Mouse (Mus musculus): ENCODE data around the gene Nhlh2. TPM values are rescaled to one million over a fixed set of nuclear protein-coding genes. Genes with fewer than 3 reads are reported as not detected.
A peak's percentile ranks its signal among the peaks of the same experiment; 100 is the strongest.

The Nhlh2 gene
- polyA plus RNA-seq, 1 experiment from 2014 or later = 19.0 TPM

- 79% methylated on average over 3 of the region's 3 CpGs for WGBS
- H3K36me3 ChIP-seq (ENCODE audit: control insufficient read depth, insufficient read depth) = no peaks in the 10 kb centered on the region
- ATAC-seq = no peak
- no peaks in the 10 kb centered on the region for H3K4me1 ChIP-seq (replicated peaks; ENCODE audit: control insufficient read depth, insufficient read depth, low read length)
- no peak overlapping the region for H3K9ac ChIP-seq (replicated peaks; ENCODE audit: low read depth, low read length)
- no peaks in the 10 kb centered on the region for H3K27me3 ChIP-seq (replicated peaks; ENCODE audit: control insufficient read depth, insufficient read depth, low read length)
- H3K4me3 ChIP-seq (replicated peaks; ENCODE audit: low read length) = no peak overlapping the region
- no peak overlapping the region for H3K4me2 ChIP-seq (ENCODE audit: low read length)
- no peaks in the 10 kb centered on the region for H3K9me3 ChIP-seq (ENCODE audit: control insufficient read depth, low read length)
- H3K27ac ChIP-seq (ENCODE audit: low read length) = no peak overlapping the region
These were observed 19.7 kb upstream of the Nhlh2 start for GRCm38 (mm10) chr3:101990136-101990535.

DNA sequence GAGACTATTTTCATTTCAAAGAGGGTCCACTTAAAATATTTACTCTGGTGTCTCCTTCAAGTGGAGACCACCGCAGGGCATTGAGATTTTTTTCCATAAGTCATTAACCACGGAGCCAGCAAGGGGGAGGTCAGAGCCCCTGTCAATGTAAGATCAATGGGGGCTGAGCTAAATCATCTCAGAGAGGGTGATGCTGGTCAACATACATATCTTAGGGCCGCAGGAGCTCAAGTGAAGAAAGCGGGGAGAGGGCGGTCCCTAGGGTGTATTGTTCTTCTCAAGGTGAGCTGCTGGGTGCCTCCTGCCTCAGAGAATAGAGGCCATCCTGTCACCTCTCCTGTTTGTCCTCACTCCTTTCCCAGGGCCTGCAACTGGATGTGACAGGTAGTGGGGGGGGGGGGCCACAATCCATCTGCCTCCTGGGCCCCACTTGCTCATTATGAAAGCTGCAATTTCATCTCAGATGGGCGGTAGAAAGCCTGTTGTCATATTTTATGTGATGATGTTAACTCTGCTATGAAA, 18.8 kb upstream of the Nhlh2 start:
- 64% methylated on average over 6 of the region's 6 CpGs for WGBS
- no peak for ATAC-seq
- Histone ChIP-seq H3K36me3 (ENCODE audit: control insufficient read depth, insufficient read depth) (no peaks in the 10 kb centered on the region), H3K27ac (ENCODE audit: low read length) (no peak overlapping the region), H3K4me3 (replicated peaks; ENCODE audit: low read length) (no peak overlapping the region), H3K4me1 (replicated peaks; ENCODE audit: control insufficient read depth, insufficient read depth, low read length) (no peaks in the 10 kb centered on the region), H3K9ac (replicated peaks; ENCODE audit: low read depth, low read length) (no peak overlapping the region), H3K27me3 (replicated peaks; ENCODE audit: control insufficient read depth, insufficient read depth, low read length) (no peaks in the 10 kb centered on the region), H3K4me2 (ENCODE audit: low read length) (no peak overlapping the region), H3K9me3 (ENCODE audit: control insufficient read depth, low read length) (no peaks in the 10 kb centered on the region)

DNA sequence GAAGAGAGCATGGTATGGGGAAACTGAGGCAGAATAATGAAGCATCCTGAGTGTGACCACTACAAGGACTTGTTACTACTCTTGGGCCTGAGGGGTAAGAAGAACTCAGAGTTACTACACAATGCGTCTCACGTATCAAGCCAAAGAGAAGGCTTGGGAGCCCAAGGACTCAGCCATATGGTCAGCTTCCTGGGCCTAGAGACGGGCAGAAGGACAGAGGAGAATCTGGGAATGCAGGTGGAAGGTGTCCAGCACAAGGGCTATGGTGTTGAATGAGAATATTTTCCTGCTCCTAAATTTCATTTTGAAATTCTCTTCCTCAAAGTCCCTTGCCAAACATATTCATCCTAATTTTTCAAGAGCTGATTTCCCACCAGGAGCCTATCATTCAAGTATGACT, 12.0 kb upstream of the Nhlh2 start:
- no peak for ATAC-seq
- WGBS = 93% methylated on average over 3 of the region's 3 CpGs
- no peak overlapping the region for H3K9ac ChIP-seq (replicated peaks; ENCODE audit: low read depth, low read length)

DNA sequence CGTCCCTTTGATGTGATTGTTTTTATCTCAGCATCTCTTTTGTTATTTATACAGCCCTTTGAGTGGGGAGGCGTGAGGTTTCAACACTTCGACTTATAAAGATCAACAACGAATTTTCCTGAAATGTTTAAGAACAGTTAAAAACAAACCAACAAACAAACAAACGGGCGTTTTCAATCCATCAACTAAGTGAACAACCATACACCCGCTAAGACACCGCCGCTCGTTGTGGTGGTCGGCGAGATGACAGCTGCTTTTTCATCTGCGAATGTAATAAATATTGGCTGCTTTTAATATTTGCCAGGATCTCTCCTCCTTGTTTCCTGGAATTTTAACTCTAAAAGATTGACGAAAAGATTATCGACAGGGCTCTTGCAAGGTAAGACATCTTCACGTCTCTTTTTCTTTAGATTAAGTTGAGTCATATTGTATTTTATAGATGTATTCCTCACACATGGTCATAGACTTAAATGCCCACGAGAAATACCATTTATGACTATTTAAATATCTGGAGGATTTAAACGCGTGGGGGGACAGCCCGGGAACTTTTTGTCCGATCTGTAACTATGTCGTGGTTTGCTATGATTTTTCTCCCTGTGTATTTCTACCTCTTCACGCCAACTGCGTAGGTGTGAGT, 923 bp downstream of the Nhlh2 start:
- peak overlapping the region; percentile 68 for H3K4me2 ChIP-seq (ENCODE audit: low read length)
- H3K9ac ChIP-seq (replicated peaks; ENCODE audit: low read depth, low read length) = peak overlapping the region; percentile 70
- no peaks in the 10 kb centered on the region for H3K9me3 ChIP-seq (ENCODE audit: control insufficient read depth, low read length)
- ATAC-seq = no peak
- peaks cover 12% of the 10 kb centered on the region for H3K27me3 ChIP-seq (replicated peaks; ENCODE audit: control insufficient read depth, insufficient read depth, low read length)
- H3K27ac ChIP-seq (ENCODE audit: low read length) = peak overlapping the region; percentile 80
- peak overlapping the region; percentile 50 for H3K4me3 ChIP-seq (replicated peaks; ENCODE audit: low read length)
- peaks cover 19% of the 10 kb centered on the region for H3K4me1 ChIP-seq (replicated peaks; ENCODE audit: control insufficient read depth, insufficient read depth, low read length)
- WGBS = 3% methylated on average over 24 of the region's 24 CpGs
- no peaks in the 10 kb centered on the region for H3K36me3 ChIP-seq (ENCODE audit: control insufficient read depth, insufficient read depth)

More for the DNA sequence above, 12.0 kb upstream of the Nhlh2 start:
- H3K9me3 ChIP-seq (ENCODE audit: control insufficient read depth, low read length) = no peaks in the 10 kb centered on the region
- no peak overlapping the region for H3K4me2 ChIP-seq (ENCODE audit: low read length)
- no peaks in the 10 kb centered on the region for H3K4me1 ChIP-seq (replicated peaks; ENCODE audit: control insufficient read depth, insufficient read depth, low read length)
- no peaks in the 10 kb centered on the region for H3K27me3 ChIP-seq (replicated peaks; ENCODE audit: control insufficient read depth, insufficient read depth, low read length)
- no peak overlapping the region for H3K27ac ChIP-seq (ENCODE audit: low read length)
- no peaks in the 10 kb centered on the region for H3K36me3 ChIP-seq (ENCODE audit: control insufficient read depth, insufficient read depth)
- H3K4me3 ChIP-seq (replicated peaks; ENCODE audit: low read length) = no peak overlapping the region

DNA sequence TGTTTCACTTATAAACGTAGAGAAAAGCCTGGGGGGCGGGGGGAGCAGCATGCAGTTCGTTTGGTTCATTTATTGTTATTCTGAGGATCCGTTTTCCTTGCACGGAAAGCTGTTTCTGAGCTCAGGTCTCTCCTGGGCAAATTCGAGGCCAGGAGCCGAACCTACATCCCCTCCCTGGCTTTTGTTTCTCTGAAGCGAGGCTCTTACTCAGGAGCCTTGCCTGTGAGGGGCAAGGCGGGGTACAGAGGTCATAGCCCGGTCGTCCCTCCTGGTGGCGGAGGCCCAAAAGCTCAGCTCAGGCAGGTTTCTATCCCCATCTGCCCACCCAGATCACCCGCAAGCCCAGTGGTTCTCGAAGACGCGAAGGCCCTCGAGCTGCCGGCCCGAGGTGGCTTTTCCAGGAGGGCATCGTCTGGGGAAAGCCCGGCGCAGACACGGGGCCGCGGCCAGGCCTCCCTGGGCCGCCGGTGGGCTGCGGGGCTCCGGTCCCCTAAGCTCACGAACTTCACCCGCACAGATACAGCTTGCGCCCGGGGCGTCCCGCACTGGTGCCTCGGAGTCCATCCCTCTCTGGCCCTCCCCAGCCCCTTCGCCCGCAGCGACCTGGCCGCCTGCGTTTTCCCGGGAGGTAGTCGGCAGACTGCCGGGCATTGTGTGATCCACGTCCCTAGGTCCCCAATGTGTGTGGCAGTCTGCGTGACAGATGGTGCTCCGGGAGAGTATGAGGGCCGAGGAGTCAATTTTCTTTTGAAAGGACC, 1.6 kb downstream of the Nhlh2 start:
- H3K4me3 ChIP-seq (replicated peaks; ENCODE audit: low read length) = peak overlapping the region; percentile 50
- H3K27me3 ChIP-seq (replicated peaks; ENCODE audit: control insufficient read depth, insufficient read depth, low read length) = peaks cover 12% of the 10 kb centered on the region
- peak overlapping the region; percentile 68 for H3K4me2 ChIP-seq (ENCODE audit: low read length)
- peaks cover 19% of the 10 kb centered on the region for H3K4me1 ChIP-seq (replicated peaks; ENCODE audit: control insufficient read depth, insufficient read depth, low read length)
- H3K9me3 ChIP-seq (ENCODE audit: control insufficient read depth, low read length) = no peaks in the 10 kb centered on the region
- peak overlapping the region; percentile 80 for H3K27ac ChIP-seq (ENCODE audit: low read length)
- peak; percentile 35; the same call in 1 of the 2 replicates for ATAC-seq
- H3K36me3 ChIP-seq (ENCODE audit: control insufficient read depth, insufficient read depth) = no peaks in the 10 kb centered on the region
- peak overlapping the region; percentile 70 for H3K9ac ChIP-seq (replicated peaks; ENCODE audit: low read depth, low read length)
- under 1% methylated on average over 48 of the region's 48 CpGs for WGBS

DNA sequence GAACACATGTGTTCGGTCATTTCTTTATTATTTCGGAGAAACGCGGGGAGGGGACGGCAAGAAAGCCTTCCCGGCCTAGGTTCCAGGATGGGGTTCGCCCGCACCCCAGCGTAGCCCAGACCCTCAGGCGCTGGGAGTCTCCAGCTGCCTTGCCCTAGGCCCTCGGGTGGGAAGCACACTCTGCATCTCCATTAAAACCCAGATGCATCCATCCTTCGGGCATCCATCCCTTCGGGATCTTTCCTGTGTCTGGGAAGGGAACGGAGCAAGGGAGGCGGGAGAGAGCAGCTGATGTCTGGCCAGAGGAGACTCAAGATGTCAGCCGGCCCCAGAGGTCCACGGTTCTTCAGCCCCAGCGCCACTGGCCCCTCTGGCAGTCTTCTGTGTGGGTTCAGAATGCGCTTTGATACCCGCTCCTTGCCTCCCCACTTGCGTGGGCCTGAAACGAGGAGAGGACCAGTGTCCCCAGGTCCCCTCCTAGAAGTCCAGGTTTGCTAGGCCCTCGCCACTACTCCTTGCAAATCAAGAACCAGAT, 2.3 kb downstream of the Nhlh2 start:
- Histone ChIP-seq H3K27ac (ENCODE audit: low read length) (peak overlapping the region; percentile 80), H3K36me3 (ENCODE audit: control insufficient read depth, insufficient read depth) (no peaks in the 10 kb centered on the region), H3K4me3 (replicated peaks; ENCODE audit: low read length) (peak overlapping the region; percentile 50), H3K4me2 (ENCODE audit: low read length) (peak overlapping the region; percentile 68), H3K9ac (replicated peaks; ENCODE audit: low read depth, low read length) (peak overlapping the region; percentile 70), H3K9me3 (ENCODE audit: control insufficient read depth, low read length) (no peaks in the 10 kb centered on the region), H3K4me1 (replicated peaks; ENCODE audit: control insufficient read depth, insufficient read depth, low read length) (peaks cover 19% of the 10 kb centered on the region), H3K27me3 (replicated peaks; ENCODE audit: control insufficient read depth, insufficient read depth, low read length) (peaks cover 12% of the 10 kb centered on the region)
- peak; percentile 29; the same call in 1 of the 2 replicates for ATAC-seq
- WGBS = 4% methylated on average over 23 of the region's 23 CpGs

GRCm38 (mm10) chr3:102012611-102013211, 2.8 kb downstream of the Nhlh2 start:
- H3K4me3 ChIP-seq (replicated peaks; ENCODE audit: low read length) = peak overlapping the region; percentile 50
- H3K9ac ChIP-seq (replicated peaks; ENCODE audit: low read depth, low read length) = peak overlapping the region; percentile 70
- ATAC-seq = peak; percentile 42
- peak overlapping the region; percentile 16 for H3K27ac ChIP-seq (ENCODE audit: low read length)
- peak overlapping the region; percentile 68 for H3K4me2 ChIP-seq (ENCODE audit: low read length)
- H3K9me3 ChIP-seq (ENCODE audit: control insufficient read depth, low read length) = no peaks in the 10 kb centered on the region
- peaks cover 19% of the 10 kb centered on the region for H3K4me1 ChIP-seq (replicated peaks; ENCODE audit: control insufficient read depth, insufficient read depth, low read length)
- H3K36me3 ChIP-seq (ENCODE audit: control insufficient read depth, insufficient read depth) = no peaks in the 10 kb centered on the region
- under 1% methylated on average over 53 of the region's 53 CpGs for WGBS
- H3K27me3 ChIP-seq (replicated peaks; ENCODE audit: control insufficient read depth, insufficient read depth, low read length) = peaks cover 12% of the 10 kb centered on the region

DNA sequence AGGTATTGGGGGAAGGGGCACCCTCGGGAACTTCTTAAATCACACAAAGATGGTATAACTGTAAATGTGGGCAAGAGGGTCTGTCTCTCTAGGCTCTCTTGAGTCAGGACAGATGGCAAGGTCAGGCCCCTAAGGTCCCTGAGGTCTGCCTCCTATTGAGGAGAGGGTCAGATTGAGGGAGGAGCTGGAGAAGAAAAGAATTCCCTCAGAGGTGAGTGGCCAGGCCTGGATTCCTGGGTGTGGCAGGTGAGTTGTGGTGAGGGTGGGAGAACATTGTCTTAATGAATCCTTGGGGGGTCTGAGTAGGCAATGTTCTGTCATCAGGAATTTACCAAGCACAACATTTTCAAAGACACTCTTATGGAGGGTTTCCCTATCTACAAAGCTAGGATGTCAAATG, 10.7 kb downstream of the Nhlh2 start:
- no peak overlapping the region for H3K27ac ChIP-seq (ENCODE audit: low read length)
- H3K4me2 ChIP-seq (ENCODE audit: low read length) = no peak overlapping the region
- H3K27me3 ChIP-seq (replicated peaks; ENCODE audit: control insufficient read depth, insufficient read depth, low read length) = no peaks in the 10 kb centered on the region
- no peak overlapping the region for H3K9ac ChIP-seq (replicated peaks; ENCODE audit: low read depth, low read length)
- H3K4me1 ChIP-seq (replicated peaks; ENCODE audit: control insufficient read depth, insufficient read depth, low read length) = peaks cover 21% of the 10 kb centered on the region
- no peaks in the 10 kb centered on the region for H3K9me3 ChIP-seq (ENCODE audit: control insufficient read depth, low read length)
- no peak for ATAC-seq
- no peak overlapping the region for H3K4me3 ChIP-seq (replicated peaks; ENCODE audit: low read length)
- 83% methylated on average over 1 of the region's 1 CpGs for WGBS
- H3K36me3 ChIP-seq (ENCODE audit: control insufficient read depth, insufficient read depth) = no peaks in the 10 kb centered on the region

DNA sequence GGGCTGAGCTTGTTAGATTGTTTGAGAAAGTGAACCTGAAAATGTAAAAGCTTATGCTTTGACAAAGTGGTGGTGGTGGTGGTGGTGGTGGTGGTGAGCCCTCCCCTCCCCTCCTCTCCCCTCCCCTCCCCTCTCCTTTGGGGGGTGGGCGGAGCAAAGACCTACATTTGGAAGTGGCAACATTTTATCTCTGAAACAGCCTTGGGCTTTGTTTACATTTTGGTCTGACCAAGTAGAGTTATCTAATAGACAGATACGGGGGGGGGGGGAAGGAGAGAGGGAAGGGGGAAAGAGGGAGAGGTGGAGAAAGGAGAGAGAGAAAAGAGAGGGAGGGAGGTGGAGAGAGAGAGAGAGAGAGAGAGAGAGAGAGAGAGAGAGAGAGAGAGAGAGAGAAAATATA, 12.8 kb downstream of the Nhlh2 start:
- peaks cover 21% of the 10 kb centered on the region for H3K4me1 ChIP-seq (replicated peaks; ENCODE audit: control insufficient read depth, insufficient read depth, low read length)
- 38% methylated on average over 1 of the region's 2 CpGs for WGBS
- no peak overlapping the region for H3K4me2 ChIP-seq (ENCODE audit: low read length)
- no peaks in the 10 kb centered on the region for H3K27me3 ChIP-seq (replicated peaks; ENCODE audit: control insufficient read depth, insufficient read depth, low read length)
- no peak overlapping the region for H3K9ac ChIP-seq (replicated peaks; ENCODE audit: low read depth, low read length)
- H3K27ac ChIP-seq (ENCODE audit: low read length) = no peak overlapping the region
- H3K4me3 ChIP-seq (replicated peaks; ENCODE audit: low read length) = no peak overlapping the region
- no peak for ATAC-seq
- H3K36me3 ChIP-seq (ENCODE audit: control insufficient read depth, insufficient read depth) = no peaks in the 10 kb centered on the region
- H3K9me3 ChIP-seq (ENCODE audit: control insufficient read depth, low read length) = no peaks in the 10 kb centered on the region

Data from forebrain, embryonic 16.5 days (tissue).